Mouse (Mus musculus) naive thymus-derived CD4-positive, alpha-beta T cell, adult 2 months (primary cell): ENCODE measurements at regions not wholly inside any gene's neighbourhood (a gene's known extent, or its start where the extent isn't known, plus 50 kb on each side); places are given as distances from the start of the nearest gene placed in this dataset.

ENCODE experiments used
- DNase-seq: peaks from one replicate; pipeline ENCODE4 v3.0.0-alpha.2; 2011; ENCODE audit warnings: low read depth

DNA sequence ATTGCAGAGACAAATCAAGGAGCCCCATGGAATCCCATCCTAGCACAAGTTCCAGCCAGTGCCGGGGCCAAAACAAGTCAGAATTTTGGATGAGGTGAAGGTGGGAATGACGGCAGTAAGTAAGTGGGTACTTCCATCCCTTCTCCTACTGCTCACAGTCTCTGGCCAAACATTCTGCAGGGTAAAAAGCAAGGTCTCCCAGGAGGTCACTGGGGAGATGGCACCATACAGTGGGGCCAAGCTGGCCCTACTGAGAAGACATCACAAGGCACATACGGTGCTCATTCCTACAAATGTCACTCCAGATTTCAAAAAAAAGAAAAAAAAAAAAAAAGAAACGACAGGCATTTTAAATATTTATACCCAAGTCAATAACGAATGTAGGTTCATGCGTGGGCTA, 129.6 kb downstream of the Ddx11 start:
- no peak for DNase-seq

DNA sequence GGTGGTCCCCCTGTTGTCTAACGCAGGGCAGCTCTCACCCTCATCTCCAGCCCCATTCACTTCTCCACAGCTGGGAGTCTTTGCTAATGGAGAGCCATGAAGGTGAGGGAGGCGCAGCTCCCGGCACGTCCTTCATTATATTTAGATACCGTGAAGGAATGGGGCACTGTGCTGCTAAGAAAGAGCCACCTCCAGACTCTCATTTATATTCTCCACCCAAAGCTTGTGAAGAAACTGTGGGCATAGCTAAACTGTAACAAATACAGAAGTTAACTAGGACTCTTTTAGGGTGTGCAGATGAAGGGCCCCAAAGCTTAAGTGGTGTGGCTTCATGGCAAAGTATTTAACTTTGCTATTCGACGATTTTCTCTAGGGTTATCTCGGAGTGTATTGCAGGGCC, 136.4 kb downstream of the Ddx11 start:
- DNase-seq: no peak

DNA sequence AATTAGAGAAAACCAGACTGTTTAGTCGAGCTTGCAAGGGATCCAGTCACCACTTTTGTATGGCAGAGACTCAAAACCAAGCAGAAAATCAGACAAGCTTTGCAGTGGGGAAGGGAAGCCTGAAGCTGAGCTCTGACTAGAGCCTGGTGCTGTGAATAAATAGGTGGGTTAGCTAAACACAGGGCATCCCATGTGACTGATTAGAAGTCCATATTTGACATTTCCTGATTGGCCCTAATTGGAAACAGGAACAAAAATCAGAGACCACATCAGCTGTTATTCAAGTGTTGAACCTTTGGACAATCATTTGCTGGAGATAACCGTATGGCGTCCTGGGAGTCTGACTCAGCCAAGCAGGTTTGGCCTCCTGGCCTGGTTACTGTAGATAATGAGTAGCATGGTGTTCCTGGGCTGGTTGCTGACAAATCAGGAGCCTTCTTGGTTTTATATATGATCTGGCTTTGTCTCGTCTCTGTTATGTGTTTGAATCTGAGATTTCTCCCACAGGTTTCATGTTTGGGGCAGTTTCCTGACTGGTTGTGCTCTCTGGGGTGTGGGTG, 139.4 kb downstream of the Ddx11 start:
- no peak for DNase-seq

DNA sequence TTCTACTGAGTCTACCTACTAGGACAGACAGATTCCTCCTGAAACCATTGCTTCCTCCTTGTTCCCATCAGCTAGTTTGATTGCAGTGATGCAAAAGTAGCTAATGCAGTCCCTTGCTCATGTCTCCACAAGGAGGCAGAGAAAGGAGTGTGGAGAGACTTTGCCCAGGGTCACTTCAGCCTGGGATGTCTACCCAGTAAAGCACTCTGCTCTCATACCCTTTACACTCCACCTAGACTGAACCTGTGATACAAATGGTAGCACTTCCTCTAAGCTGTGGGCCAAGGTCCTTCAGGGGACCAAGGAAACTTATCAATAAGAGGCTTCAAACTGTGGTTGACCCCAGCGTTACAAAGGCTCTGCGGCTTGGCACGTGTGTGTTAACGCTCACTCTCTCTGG, 140.1 kb downstream of the Ddx11 start:
- DNase-seq: no peak

DNA sequence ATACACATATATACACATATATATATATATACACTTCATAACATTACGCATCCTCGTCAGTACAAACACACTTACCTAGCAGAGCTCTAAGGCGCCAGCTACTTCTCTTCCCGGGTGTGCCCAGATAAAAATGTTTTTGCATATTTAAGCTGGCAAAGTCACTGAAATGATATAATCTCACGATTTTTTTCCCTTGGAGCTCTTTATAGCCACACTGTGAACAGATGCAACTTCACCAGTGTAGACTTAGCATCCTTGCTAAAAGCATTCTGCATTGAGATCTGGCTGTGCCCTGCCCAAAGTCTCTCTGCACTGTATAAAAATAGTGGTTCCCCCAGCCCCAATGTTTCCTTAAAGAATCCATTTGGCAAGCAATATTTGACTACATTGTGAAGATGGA, 143.5 kb downstream of the Ddx11 start:
- no peak for DNase-seq

DNA sequence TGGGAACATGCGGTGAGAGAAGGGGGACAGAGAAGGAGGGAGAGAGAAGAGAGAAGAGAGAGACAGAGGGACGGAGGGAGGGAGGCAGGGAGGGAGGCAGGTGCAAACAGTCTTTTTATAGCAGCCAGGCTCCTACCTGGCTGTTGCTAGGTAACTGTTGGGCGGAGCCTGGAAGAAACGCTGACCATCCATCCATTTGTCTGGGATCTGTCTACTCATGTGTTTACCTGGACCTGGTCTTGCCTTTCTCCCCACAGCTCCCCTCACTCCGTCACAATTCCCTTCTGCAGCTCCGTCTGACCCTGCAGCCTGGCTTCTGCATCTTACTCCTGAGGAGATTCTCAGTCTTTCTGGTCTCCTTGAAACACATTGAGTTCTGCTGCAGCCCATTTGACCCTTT, 144.5 kb downstream of the Ddx11 start:
- DNase-seq: no peak

DNA sequence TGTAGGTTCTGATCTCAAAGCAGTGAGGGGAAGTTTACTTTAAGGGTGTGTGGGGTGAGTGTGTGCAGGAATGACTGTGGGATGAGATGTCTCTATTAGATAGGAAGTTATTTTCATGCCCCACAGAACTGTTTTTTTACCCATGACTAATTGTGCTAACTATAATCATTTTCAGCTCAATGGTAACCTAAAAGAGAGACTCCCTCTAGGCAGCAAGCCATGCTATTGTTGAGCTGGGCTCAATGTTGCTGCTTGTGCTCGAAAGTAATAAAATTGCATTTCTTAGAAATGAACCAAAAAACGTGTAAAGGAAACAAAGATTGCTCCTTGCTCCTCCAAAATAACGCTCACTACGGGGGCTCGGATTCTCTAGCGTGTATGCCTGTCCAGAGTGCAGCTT, 146.2 kb downstream of the Ddx11 start:
- DNase-seq: no peak

DNA sequence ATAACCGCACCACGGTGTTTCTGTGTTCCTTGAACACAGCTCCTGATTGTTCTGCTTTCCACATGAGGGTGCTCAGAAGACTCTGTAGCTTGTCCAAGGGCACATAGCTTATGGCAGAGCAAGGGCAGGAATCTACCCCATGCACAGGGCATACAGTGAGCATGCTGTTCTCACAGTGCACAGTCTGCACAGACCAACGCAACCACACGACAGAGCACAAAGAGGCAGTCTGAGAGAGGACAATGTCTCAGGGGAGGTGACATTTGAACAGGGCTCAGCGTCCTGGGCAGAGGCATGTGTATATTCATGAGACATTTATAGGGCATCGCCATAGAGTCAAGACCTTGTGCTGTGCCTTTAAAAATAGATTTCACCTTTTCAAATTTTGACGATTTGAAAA, 148.6 kb downstream of the Ddx11 start:
- DNase-seq: no peak

DNA sequence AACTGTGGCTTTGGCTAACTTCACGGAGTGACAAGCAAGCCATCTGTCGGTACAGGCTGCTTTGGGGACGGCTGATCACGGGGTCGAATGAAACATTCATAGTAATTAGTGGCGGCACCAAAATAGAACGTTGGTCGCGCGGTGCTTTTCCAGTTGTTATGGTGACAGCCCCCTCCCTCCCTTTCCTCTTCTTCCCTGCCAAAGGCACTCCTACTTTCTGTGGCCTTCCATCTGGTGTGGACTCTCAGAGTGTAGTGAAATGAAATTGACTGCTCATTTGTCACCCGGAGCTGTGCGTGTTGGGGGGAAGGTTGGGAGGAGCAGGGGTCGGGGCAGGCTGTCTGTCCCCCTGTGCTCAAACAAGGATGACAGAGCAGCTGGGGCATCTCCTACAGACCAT, 153.5 kb downstream of the Ddx11 start:
- DNase-seq: no peak

DNA sequence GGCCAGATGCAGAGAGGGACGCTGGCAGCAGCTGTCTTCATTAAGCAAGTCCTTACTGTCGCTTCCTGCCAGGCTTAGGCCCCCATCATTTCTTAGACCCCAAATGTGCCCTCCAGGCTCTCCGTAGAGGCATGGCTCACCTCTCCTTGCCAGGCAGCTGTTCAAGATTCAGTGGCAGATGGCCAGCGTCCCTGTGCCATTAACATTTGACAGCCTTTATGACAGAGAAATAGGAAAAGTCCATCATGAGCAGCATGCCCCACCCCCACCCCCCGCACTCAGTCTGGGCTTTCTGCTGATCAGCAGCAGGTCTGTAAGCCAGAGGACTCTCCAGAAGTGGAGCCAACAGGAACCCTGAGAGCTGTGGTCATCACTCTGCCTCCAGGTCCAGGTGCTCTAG, 154.7 kb downstream of the Ddx11 start:
- DNase-seq: no peak

DNA sequence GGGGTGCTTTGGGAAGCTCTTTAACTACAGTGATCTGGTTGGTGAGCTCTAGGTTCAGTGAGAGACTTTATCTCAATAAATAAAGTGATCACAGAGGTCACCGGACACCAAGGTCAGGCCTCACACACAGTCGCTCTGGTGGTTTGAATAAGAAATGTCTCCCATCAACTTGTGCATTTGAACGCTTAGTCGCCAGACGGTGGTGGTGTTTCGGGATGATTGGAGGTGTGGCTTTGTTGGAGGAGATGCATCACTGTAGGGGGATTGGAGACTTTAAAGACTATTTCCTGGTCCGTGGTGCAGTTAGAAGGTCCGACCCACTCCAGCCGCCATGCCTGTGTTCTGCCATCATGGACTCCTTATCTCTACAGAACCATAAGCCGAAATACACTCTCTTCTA, 162.0 kb downstream of the Ddx11 start:
- DNase-seq: no peak
